Mouse (Mus musculus) left cerebral cortex, adult 9 months (tissue): ENCODE results near the gene 1700019A02Rik.
A peak's percentile ranks its signal among the peaks of the same experiment; 100 is the strongest.

ENCODE experiments used
- DNase-seq, 2 experiments: peaks; one replicate each; pipeline ENCODE4 v3.0.0; 2022; ENCODE audit warnings: low spot score in 2 of 2

The 1700019A02Rik gene

GRCm38 (mm10) chr1:53187536-53187935 is at the start of gene 1700019A02Rik:
1700019A02Rik (minus strand) TSS chr1:53187636.
- DNase-seq, result no peak

- DNase-seq, result no peak
These were observed 38.6 kb upstream of the 1700019A02Rik start for GRCm38 (mm10) chr1:53226063-53226462.

GRCm38 (mm10) chr1:53225616-53226015 is 38.2 kb upstream of the 1700019A02Rik start:
- DNase-seq, result peak in 1 of 2 experiments; percentile 3

GRCm38 (mm10) chr1:53224775-53225174 is 37.3 kb upstream of the 1700019A02Rik start:
- no peak for DNase-seq

GRCm38 (mm10) chr1:53210136-53210535 is 22.7 kb upstream of the 1700019A02Rik start:
- DNase-seq, result no peak

- no peak for DNase-seq
These were observed 16.5 kb upstream of the 1700019A02Rik start for GRCm38 (mm10) chr1:53203902-53204301.

GRCm38 (mm10) chr1:53201630-53202199 is 14.3 kb upstream of the 1700019A02Rik start:
- DNase-seq, result no peak

GRCm38 (mm10) chr1:53194536-53194935 is 7.1 kb upstream of the 1700019A02Rik start:
- no peak for DNase-seq

GRCm38 (mm10) chr1:53191234-53191633 is 3.8 kb upstream of the 1700019A02Rik start:
- no peak for DNase-seq

GRCm38 (mm10) chr1:53189620-53190019 is 2.2 kb upstream of the 1700019A02Rik start:
- no peak for DNase-seq

- no peak for DNase-seq
These were observed 1.1 kb downstream of the 1700019A02Rik start for GRCm38 (mm10) chr1:53186301-53186700.

- no peak for DNase-seq
These were observed 29.7 kb downstream of the 1700019A02Rik start for GRCm38 (mm10) chr1:53157715-53158114.

GRCm38 (mm10) chr1:53123066-53123465 is 64.4 kb downstream of the 1700019A02Rik start:
- DNase-seq, result no peak

- no peak for DNase-seq
These were observed 76.9 kb downstream of the 1700019A02Rik start for GRCm38 (mm10) chr1:53110561-53110960.
